Mouse (Mus musculus) kidney, adult 2 months (tissue): Measurements from ENCODE around the gene Fbxo10.
"Not testable (repeated sequence)": the region's sequence is repeated elsewhere in the genome, so short reads cannot be mapped to it uniquely, and the experiment has no call there.

Source experiments
- CTCF ChIP-seq: fragments of 200-500 bp; conservative IDR thresholded peaks from 2 replicates; pipeline ENCODE4 v1.5.1; 2011; ENCODE audit warnings: low read depth, mild to moderate bottlenecking, control low read depth, low read length, moderate library complexity, mixed read lengths; ENCODE audit not compliant: insufficient read depth, insufficient read length
- POLR2A ChIP-seq: fragments of 200-500 bp; IDR thresholded peaks from one replicate; pipeline ENCODE4 v1.6.1; 2011; ENCODE audit warnings: low read depth, low read length, control low read depth

GRCm38 (mm10) chr4:45063836-45064235 lies 20.6 kb downstream of the Fbxo10 start:
- not testable (repeated sequence) for TF ChIP-seq CTCF, POLR2A
